Mouse (Mus musculus) hindbrain, embryonic 16.5 days (tissue): Measurements from ENCODE around the gene AI854703. TPM values are rescaled to one million over a fixed set of nuclear protein-coding genes. Genes with fewer than 3 reads are reported as not detected.

Experiments
- ATAC-seq: fragments of 200-750 bp; cut with Nextera tagmentation; 2 replicates; pipeline ENCODE4 v1.8.0; 2017; ENCODE audit warnings: moderate TSS enrichment, moderate library complexity
- H3K27ac ChIP-seq: fragments of 300-500 bp; sonication (generic); 2 replicates; pipeline ENCODE4 v1.5.1; 2014; ENCODE audit warnings: low read depth, mild to moderate bottlenecking, control low read depth, low read length, moderate library complexity
- H3K27me3 ChIP-seq: fragments of 300-500 bp; sonication (generic); replicated peaks from 2 replicates; pipeline ENCODE4 v1.6.1; 2014; ENCODE audit warnings: low read length; ENCODE audit not compliant: control insufficient read depth, insufficient read depth
- H3K36me3 ChIP-seq: fragments of 300-500 bp; sonication (generic); 2 replicates; pipeline ENCODE4 v1.6.1; 2014; ENCODE audit warnings: mild to moderate bottlenecking, low read length, moderate library complexity, mixed read lengths; ENCODE audit not compliant: control insufficient read depth, insufficient read depth
- H3K4me1 ChIP-seq: fragments of 300-500 bp; sonication (generic); 2 replicates; pipeline ENCODE4 v1.6.1; 2014; ENCODE audit warnings: low read depth, low read length; ENCODE audit not compliant: control insufficient read depth, insufficient read depth
- H3K4me2 ChIP-seq: fragments of 300-500 bp; sonication (generic); 2 replicates; pipeline ENCODE4 v1.6.1; 2014; ENCODE audit warnings: mild to moderate bottlenecking, low read length, control low read depth, moderate library complexity
- H3K4me3 ChIP-seq: fragments of 300-500 bp; sonication (generic); 2 replicates; pipeline ENCODE4 v1.5.1; 2014; ENCODE audit warnings: mild to moderate bottlenecking, low read length, control low read depth, moderate library complexity
- H3K9ac ChIP-seq: fragments of 300-500 bp; sonication (generic); 2 replicates; pipeline ENCODE4 v1.6.1; 2014; ENCODE audit warnings: low read depth, mild to moderate bottlenecking, control low read depth, low read length, moderate library complexity
- H3K9me3 ChIP-seq: fragments of 300-500 bp; sonication (generic); 2 replicates; pipeline ENCODE4 v1.6.1; 2014; ENCODE audit warnings: mild to moderate bottlenecking, low read length, moderate library complexity; ENCODE audit not compliant: control insufficient read depth
- WGBS: fragments of 180-500 bp; shearing (Covaris S2); extraction: QIAGEN DNeasy Blood & Tissue Kit; methylation state at CpG from one replicate; pipeline ENCODE4 v1.1.7; 2014; 5-methylcytosine and 5-hydroxymethylcytosine counted together
- polyA plus RNA-seq: library from polyadenylated mRNA; unstranded; fragments of >200 nt; fragmentation: Nextera tagmentation; extraction: Ambion mirVana; gene quantifications from 2 replicates; pipeline ENCODE4 v1.2.1, GENCODE M21; 2015

The AI854703 gene
- polyA plus RNA-seq, 1 experiment from 2014 or later: 34.3 TPM

DNA sequence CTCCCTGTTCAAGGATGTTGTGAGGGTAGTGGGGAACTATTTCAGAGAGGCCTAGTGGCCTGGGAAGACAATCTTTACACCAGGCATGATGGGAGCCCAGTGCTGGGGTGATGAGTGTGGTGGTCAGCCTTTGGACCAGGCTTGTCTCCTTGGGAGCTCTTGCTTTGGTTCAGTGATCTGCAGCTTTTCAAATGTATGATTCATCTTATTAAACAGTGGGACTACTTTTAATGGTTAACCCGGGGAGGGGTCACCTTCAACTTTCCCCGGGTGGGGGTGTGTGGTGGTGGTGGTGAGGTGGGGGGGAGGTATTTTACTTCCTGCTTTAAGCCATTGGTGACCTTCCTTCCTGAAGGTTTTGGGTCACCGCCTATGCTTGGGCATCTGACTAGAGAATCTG, 1.8 kb downstream of the AI854703 start:
- Histone ChIP-seq H3K4me2 (no peak overlapping the region; the same call in none of the 2 replicates), H3K4me1 (peaks cover 13% of the 10 kb centered on the region), H3K27me3 (peaks cover 6% of the 10 kb centered on the region), H3K36me3 (no peaks in the 10 kb centered on the region), H3K27ac (no peak overlapping the region), H3K9ac (no peak overlapping the region), H3K4me3 (no peak overlapping the region), H3K9me3 (no peaks in the 10 kb centered on the region)
- no peak for ATAC-seq
- WGBS: 78% methylated on average over 3 of the region's 3 CpGs

DNA sequence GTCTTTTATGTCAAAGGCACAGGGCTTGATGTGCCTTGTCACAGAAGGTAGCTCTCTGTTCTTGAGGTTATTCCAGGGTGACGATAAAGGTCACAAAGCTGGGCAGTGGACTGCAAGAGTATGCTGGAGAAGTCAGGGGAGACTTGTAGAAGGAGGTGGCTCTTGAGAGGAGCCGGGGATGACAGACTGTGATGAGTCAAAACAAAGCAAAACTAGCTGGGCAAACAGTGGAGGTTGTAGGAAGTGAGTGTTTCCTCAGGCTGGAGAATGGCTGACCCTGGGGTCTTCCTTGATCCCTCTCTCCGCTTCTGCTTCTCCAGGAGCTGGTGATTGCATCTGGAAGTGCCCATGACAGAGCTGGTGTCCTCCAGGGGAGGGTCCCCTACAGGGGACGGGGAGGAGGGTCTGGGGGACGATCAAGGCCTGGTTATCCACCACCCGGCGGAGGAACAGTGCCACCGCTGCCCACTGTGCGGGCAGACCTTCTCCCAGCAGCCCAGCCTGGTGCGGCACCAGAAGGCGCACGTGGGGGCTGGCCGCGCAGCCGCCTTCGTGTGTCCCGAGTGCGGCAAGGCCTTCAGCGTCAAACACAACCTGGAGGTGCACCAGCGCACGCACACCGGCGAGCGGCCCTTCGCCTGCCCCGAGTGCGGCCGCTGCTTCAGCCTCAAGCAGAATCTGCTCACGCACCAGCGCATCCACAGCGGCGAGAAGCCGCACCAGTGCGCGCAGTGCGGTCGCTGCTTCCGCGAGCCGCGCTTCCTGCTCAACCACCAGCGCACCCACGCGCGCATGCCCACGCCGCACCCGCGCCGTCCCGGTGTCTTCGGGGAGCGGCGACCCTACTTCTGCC, 2.5 kb downstream of the AI854703 start:
- Histone ChIP-seq H3K36me3 (no peaks in the 10 kb centered on the region), H3K4me1 (peaks cover 13% of the 10 kb centered on the region), H3K4me2 (peak overlapping the region; percentile 89), H3K9me3 (no peaks in the 10 kb centered on the region), H3K9ac (peak overlapping the region; percentile 75), H3K4me3 (peak overlapping the region; percentile 52), H3K27ac (peak overlapping the region; percentile 69), H3K27me3 (peaks cover 6% of the 10 kb centered on the region)
- 5% methylated on average over 54 of the region's 54 CpGs for WGBS
- peak; percentile 75 for ATAC-seq

DNA sequence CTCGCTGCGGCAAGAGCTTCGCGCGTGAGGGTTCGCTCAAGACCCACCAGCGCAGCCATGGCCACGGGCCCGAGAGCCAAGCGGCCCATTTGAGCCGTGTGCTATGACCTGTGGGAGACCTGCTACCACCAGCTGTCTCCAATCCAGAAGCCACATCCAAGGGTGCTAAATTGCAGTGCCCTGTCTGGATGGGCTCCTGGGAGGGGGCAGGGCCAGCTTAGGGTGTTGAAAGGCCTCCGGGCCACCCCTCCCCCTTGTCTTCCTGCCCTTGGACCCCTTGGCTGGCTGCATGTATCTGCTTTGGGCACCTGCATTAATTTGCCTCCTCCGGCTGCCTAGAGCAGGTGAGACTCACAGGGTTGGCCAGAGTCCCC, 3.1 kb downstream of the AI854703 start:
- no peak; the same call in 1 of the 2 replicates for ATAC-seq
- H3K4me2 ChIP-seq: peak overlapping the region; percentile 89
- peak overlapping the region; percentile 52 for H3K4me3 ChIP-seq
- no peaks in the 10 kb centered on the region for H3K36me3 ChIP-seq
- WGBS: 11% methylated on average over 13 of the region's 13 CpGs
- peaks cover 6% of the 10 kb centered on the region for H3K27me3 ChIP-seq
- H3K9ac ChIP-seq: peak overlapping the region; percentile 75
- peaks cover 13% of the 10 kb centered on the region for H3K4me1 ChIP-seq
- H3K9me3 ChIP-seq: no peaks in the 10 kb centered on the region
- H3K27ac ChIP-seq: peak overlapping the region; percentile 69

DNA sequence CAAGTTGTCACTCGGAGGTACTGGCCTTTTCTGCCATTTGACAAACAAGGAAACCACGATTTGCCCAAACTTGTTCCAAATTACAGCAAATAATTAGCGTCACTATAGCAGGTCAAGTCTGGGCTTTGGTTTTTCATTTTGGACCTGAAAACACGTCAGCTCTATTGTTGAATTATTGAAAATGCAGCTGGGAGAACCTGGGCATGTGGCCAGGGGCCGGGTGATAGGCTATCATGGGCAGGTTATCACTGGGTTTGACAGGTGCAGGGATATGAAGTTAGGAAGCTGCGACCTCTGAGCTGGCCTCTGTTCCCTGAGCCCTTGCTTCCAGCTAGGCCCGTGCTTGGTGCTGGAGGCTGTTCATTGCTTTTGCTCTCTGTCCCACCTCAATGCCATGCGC, 4.3 kb downstream of the AI854703 start:
- Histone ChIP-seq H3K27ac (no peak overlapping the region), H3K9ac (no peak overlapping the region)
- WGBS: 91% methylated on average over 8 of the region's 8 CpGs

DNA sequence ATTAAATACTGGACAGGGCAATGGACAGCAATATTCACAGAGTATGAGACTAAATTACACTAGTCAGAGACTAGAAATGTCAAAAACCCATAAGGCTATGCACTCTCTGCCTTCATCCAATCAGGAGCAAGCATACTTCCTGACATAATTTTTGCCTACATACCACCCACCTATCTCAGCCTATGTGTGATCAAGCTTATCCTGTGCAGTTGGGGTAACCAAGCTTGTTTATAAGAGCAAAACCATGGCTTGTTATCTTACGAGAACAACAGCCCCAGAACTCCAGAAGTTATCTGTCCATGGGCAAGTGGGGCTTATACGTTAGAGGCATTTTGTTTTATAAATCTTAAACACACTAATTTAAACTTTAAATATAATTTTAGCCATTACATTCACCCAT, 8.5 kb downstream of the AI854703 start:
- H3K4me1 ChIP-seq: no peaks in the 10 kb centered on the region; the same call in 1 of the 2 replicates
- no peak for ATAC-seq
- 83% methylated on average over 2 of the region's 2 CpGs for WGBS
- H3K9ac ChIP-seq: no peak overlapping the region
- no peaks in the 10 kb centered on the region for H3K36me3 ChIP-seq
- no peak overlapping the region for H3K4me3 ChIP-seq
- no peak overlapping the region for H3K27ac ChIP-seq
- H3K9me3 ChIP-seq: no peaks in the 10 kb centered on the region
- no peaks in the 10 kb centered on the region; the same call in 1 of the 2 replicates for H3K27me3 ChIP-seq
- H3K4me2 ChIP-seq: no peak overlapping the region

More for the DNA sequence above, 4.3 kb downstream of the AI854703 start:
- no peak overlapping the region for H3K4me3 ChIP-seq
- H3K9me3 ChIP-seq: no peaks in the 10 kb centered on the region
- no peaks in the 10 kb centered on the region for H3K36me3 ChIP-seq
- H3K4me2 ChIP-seq: no peak overlapping the region
- H3K4me1 ChIP-seq: peaks cover 13% of the 10 kb centered on the region
- ATAC-seq: no peak
- H3K27me3 ChIP-seq: peaks cover 5% of the 10 kb centered on the region

DNA sequence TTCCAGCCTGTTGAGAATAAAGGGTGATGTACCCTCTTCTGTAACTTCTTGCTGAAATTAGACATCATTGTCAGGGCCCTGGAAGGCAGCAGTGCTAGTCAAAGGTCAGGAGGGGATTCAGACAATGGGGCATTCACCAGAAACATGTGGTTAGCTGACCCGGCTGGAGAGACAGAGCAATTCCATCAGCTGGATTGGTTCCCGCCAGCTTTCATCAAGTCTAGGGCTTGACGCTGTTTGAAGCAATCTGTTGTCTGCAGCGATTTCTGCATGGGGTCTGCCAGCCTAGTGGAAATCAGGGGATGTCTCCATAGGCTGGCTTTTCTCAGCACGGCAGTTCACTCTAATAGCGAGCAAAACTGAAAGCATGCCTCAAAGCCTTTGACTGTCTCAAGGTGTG, 10.0 kb downstream of the AI854703 start:
- Histone ChIP-seq H3K9ac (no peak overlapping the region), H3K27me3 (no peaks in the 10 kb centered on the region), H3K9me3 (no peaks in the 10 kb centered on the region), H3K4me1 (no peaks in the 10 kb centered on the region), H3K4me2 (no peak overlapping the region), H3K36me3 (no peaks in the 10 kb centered on the region), H3K27ac (no peak overlapping the region), H3K4me3 (no peak overlapping the region)
- ATAC-seq: no peak
- 32% methylated on average over 6 of the region's 6 CpGs for WGBS

DNA sequence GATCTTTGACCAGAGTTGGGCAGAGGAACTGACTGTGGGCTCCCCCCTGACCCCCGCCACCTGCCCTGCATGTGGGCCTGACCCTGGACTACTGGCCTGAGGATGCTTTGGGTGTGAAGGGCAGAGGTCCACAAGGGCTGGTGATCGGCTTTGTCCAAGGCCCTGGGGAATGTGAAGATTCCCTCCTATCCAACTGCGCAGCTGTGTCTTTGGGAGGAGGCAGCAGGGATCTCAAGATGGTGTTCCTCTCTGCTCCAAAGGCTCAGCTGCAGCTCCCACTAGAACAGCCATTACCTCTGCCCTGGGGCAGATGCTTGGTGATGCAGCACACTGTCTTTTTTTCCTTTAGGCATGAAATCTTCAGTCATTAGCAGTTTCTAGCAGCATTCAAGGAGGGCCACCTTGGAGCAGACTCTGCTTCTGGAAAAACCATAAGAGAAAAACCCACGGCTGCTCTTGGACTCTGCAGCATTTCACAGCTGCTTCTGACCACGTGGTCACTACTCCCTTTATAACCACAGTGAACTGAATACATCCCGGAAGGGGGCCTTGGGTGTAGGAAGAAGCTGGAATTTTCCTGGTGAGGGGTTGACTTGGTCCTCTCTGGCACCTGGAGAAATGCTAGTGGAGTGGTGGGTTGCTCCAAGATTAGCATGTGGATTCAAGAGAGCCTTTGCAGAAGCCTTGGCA, 11.4 kb downstream of the AI854703 start:
- no peak overlapping the region for H3K9ac ChIP-seq
- no peaks in the 10 kb centered on the region for H3K36me3 ChIP-seq
- no peaks in the 10 kb centered on the region for H3K4me1 ChIP-seq
- WGBS: 56% methylated on average over 6 of the region's 6 CpGs
- no peak overlapping the region for H3K27ac ChIP-seq
- no peak for ATAC-seq
- H3K27me3 ChIP-seq: no peaks in the 10 kb centered on the region
- H3K4me2 ChIP-seq: no peak overlapping the region
- no peaks in the 10 kb centered on the region for H3K9me3 ChIP-seq
- H3K4me3 ChIP-seq: no peak overlapping the region

DNA sequence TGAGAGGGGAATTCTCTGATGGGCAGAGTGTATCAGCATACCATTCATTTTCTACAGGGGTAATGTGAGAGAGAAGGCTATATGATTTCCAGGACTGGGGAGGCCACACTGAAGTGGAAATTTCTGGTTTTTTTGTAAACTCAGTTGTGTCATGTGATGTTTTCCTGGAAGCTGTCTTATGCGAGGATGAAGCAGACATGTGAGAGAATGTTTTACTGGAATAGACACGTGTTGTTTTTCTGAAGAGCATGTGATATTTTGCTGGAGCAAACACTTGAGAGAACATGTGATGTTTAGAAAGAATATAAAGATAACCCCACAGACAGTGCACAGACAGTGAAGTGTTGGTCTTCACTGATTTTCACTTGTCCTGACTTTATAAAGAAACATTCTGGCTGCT, 12.0 kb downstream of the AI854703 start:
- H3K27me3 ChIP-seq: no peaks in the 10 kb centered on the region
- no peak overlapping the region for H3K4me2 ChIP-seq
- no peak overlapping the region for H3K4me3 ChIP-seq
- H3K27ac ChIP-seq: no peak overlapping the region
- ATAC-seq: no peak
- no peaks in the 10 kb centered on the region for H3K9me3 ChIP-seq
- no peak overlapping the region for H3K9ac ChIP-seq
- no peaks in the 10 kb centered on the region for H3K4me1 ChIP-seq
- WGBS: 76% methylated on average over 2 of the region's 2 CpGs
- H3K36me3 ChIP-seq: no peaks in the 10 kb centered on the region

DNA sequence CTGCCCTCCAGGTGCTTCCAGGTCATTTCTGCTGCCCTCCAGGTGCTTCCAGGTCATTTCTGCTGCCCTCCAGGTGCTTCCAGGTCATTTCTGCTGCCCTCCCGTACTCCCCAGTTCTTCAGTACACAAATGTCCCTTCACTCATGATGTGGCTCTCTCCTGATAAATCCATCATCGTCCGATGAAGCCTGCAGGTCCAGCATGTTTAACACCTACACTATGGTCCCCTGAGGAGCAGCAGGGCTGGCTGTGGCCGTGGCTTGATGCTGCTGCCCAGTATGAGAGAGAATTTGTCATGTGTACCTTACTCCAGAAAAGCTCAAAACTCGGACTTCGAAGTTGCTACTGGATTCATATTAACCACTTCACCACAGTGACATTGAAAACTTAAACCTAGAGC, 14.8 kb downstream of the AI854703 start:
- Histone ChIP-seq H3K9me3 (no peaks in the 10 kb centered on the region), H3K4me2 (no peak overlapping the region), H3K36me3 (no peaks in the 10 kb centered on the region), H3K4me3 (no peak overlapping the region), H3K27me3 (no peaks in the 10 kb centered on the region), H3K9ac (no peak overlapping the region), H3K27ac (no peak overlapping the region), H3K4me1 (no peaks in the 10 kb centered on the region)
- WGBS: 86% methylated on average over 6 of the region's 6 CpGs
- ATAC-seq: no peak
